Mouse (Mus musculus): Measurements from ENCODE around the gene Sumf2.

Sumf2 gene

GRCm38 (mm10) chr5:129908242-129908965 lies 61.6 kb downstream of the Sumf2 start, which contains the start of gene Nupr1l:
TSS of gene Nupr1l (plus strand) at chr5:129908540.
- DNase-seq (ENCODE audit: low spot score), result peak; percentile 77

GRCm38 (mm10) chr5:129909147-129909546 lies 62.4 kb downstream of the Sumf2 start:
- DNase-seq (ENCODE audit: low spot score), result no peak

DNA sequence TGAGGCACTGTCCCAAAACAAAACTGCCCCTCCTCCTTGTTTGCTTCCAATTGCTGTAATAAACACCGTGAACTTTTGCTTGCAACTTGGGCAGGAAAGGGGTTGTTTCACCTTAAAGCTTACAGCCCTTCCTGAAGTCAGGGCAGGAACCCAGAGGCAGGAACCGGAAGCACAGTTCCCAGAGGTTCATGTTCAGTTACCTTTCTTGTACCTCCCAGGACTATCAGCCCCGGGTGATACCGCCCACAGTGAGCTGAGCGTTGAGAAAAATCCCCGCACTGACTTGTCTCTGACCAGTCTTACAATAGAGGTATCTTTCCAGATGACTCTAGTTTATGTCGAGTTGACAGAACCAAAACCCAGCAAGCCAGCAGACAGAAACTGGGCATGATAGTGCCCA lies 62.8 kb downstream of the Sumf2 start:
- DNase-seq (ENCODE audit: low spot score), result no peak
